Mouse (Mus musculus): ENCODE results near the gene Dntt. TPM values are rescaled to one million over a fixed set of nuclear protein-coding genes. Genes with fewer than 3 reads are reported as not detected.

Gene Dntt
- total RNA-seq, 2 experiments from 2014 or later, result not detected

- no peak for DNase-seq (ENCODE audit: low spot score in 2 of 2)
Measured at GRCm38 (mm10) chr19:41008674-41009395, 20.2 kb upstream of the Dntt start.

- no peak for DNase-seq (ENCODE audit: low spot score in 2 of 2)
Measured at GRCm38 (mm10) chr19:41011676-41012075, 17.4 kb upstream of the Dntt start.

- DNase-seq (ENCODE audit: low spot score in 2 of 2), result no peak
Measured at GRCm38 (mm10) chr19:41013591-41013990, 15.5 kb upstream of the Dntt start.

- no peak for DNase-seq (ENCODE audit: low spot score in 2 of 2)
Measured at GRCm38 (mm10) chr19:41014003-41014402, 15.1 kb upstream of the Dntt start.

GRCm38 (mm10) chr19:41015951-41016716 is 12.9 kb upstream of the Dntt start:
- peak; percentile 67 for DNase-seq (ENCODE audit: low spot score in 2 of 2)

GRCm38 (mm10) chr19:41019164-41019675 is 9.9 kb upstream of the Dntt start:
- DNase-seq (ENCODE audit: low spot score in 2 of 2), result no peak

GRCm38 (mm10) chr19:41020537-41020936 is 8.5 kb upstream of the Dntt start:
- DNase-seq (ENCODE audit: low spot score in 2 of 2), result no peak

GRCm38 (mm10) chr19:41022244-41022643 is 6.8 kb upstream of the Dntt start:
- DNase-seq (ENCODE audit: low spot score in 2 of 2), result peak in 1 of 2 experiments; percentile 26

- no peak for DNase-seq (ENCODE audit: low spot score in 2 of 2)
Measured at GRCm38 (mm10) chr19:41026551-41026950, 2.5 kb upstream of the Dntt start.

- DNase-seq (ENCODE audit: low spot score in 2 of 2), result no peak
Measured at GRCm38 (mm10) chr19:41027024-41027423, 2.1 kb upstream of the Dntt start.

GRCm38 (mm10) chr19:41027601-41028000 is 1.5 kb upstream of the Dntt start:
- no peak for DNase-seq (ENCODE audit: low spot score in 2 of 2)

GRCm38 (mm10) chr19:41030161-41030560 is 1.1 kb downstream of the Dntt start:
- DNase-seq (ENCODE audit: low spot score in 2 of 2), result no peak

GRCm38 (mm10) chr19:41031009-41031408 is 1.9 kb downstream of the Dntt start:
- no peak for DNase-seq (ENCODE audit: low spot score in 2 of 2)

- DNase-seq (ENCODE audit: low spot score in 2 of 2), result no peak
Measured at GRCm38 (mm10) chr19:41031869-41032268, 2.8 kb downstream of the Dntt start.

- no peak for DNase-seq (ENCODE audit: low spot score in 2 of 2)
Measured at GRCm38 (mm10) chr19:41035809-41036551, 6.9 kb downstream of the Dntt start.

- DNase-seq (ENCODE audit: low spot score in 2 of 2), result no peak
Measured at GRCm38 (mm10) chr19:41039110-41039509, 10.0 kb downstream of the Dntt start.

GRCm38 (mm10) chr19:41045091-41045770 is 16.2 kb downstream of the Dntt start:
- no peak for DNase-seq (ENCODE audit: low spot score in 2 of 2)

GRCm38 (mm10) chr19:41047437-41048186 is 18.5 kb downstream of the Dntt start:
- DNase-seq (ENCODE audit: low spot score in 2 of 2), result peak in 1 of 2 experiments; percentile 9

GRCm38 (mm10) chr19:41048187-41048559 is 19.1 kb downstream of the Dntt start:
- DNase-seq (ENCODE audit: low spot score in 2 of 2), result no peak

- DNase-seq (ENCODE audit: low spot score in 2 of 2), result no peak
Measured at GRCm38 (mm10) chr19:41051714-41052113, 22.6 kb downstream of the Dntt start.

Data from left cerebral cortex, adult 18-20 months (tissue).